ENCODE assay signal across 8 mouse cellular contexts in genomic region chr12:107931476-107931875, GRCm38 (mm10).
A peak's percentile ranks its signal among the peaks of the same experiment; 100 is the strongest.
DNase-seq lines count a peak whose midpoint lies in the region; ATAC-seq lines count a peak whose summit lies in the region.
"Had no signal": no experiment of that assay in that cellular context is flagged by ENCODE, and none has a peak within 500 bp of the region (broad histone marks: within the 10 kb centered on the region; RNA-seq: fewer than 3 reads in every experiment).

No protein-coding gene starts in this region.

- H3K36me3 ChIP-seq in intestine, embryonic 14.5 days (ENCODE audit: control insufficient read depth, insufficient read depth, low read length): no peaks in the 10 kb centered on the region
- H3K36me3 ChIP-seq in intestine, embryonic 16.5 days (ENCODE audit: control insufficient read depth, insufficient read depth, low read length): no peaks in the 10 kb centered on the region
- H3K36me3 ChIP-seq in forebrain, embryonic 13.5 days (ENCODE audit: poor library complexity, severe bottlenecking): no peaks in the 10 kb centered on the region
- H3K36me3 ChIP-seq in midbrain, embryonic 15.5 days (replicated peaks): no peaks in the 10 kb centered on the region

- peak overlapping the region; percentile 25; the same call in 1 of the 2 replicates for H3K4me2 ChIP-seq in intestine, embryonic 14.5 days (ENCODE audit: low read length)
- no peak overlapping the region for H3K4me2 ChIP-seq in intestine, embryonic 16.5 days (ENCODE audit: low read depth, low read length)
- H3K4me2 ChIP-seq in forebrain, embryonic 13.5 days: peak overlapping the region; percentile 38
- peak overlapping the region; percentile 23 for H3K4me2 ChIP-seq in midbrain, embryonic 15.5 days

- DNase-seq in intestine, embryonic 14.5 days (ENCODE audit: low spot score): no peak
- DNase-seq in cerebellum, adult 9-11 months: no peak

- H3K9ac ChIP-seq in intestine, embryonic 14.5 days (ENCODE audit: low read length): no peak overlapping the region
- H3K9ac ChIP-seq in intestine, embryonic 16.5 days (ENCODE audit: low read depth, low read length): no peak overlapping the region
- H3K9ac ChIP-seq in forebrain, embryonic 13.5 days: 0 out of 2 replicates have a peak overlapping the region, but pooled peaks have one; percentile 41
- H3K9ac ChIP-seq in midbrain, embryonic 15.5 days: no peak overlapping the region

- no peaks in the 10 kb centered on the region for H3K27me3 ChIP-seq in intestine, embryonic 14.5 days (replicated peaks; ENCODE audit: control insufficient read depth, insufficient read depth, low read length)
- no peaks in the 10 kb centered on the region for H3K27me3 ChIP-seq in intestine, embryonic 16.5 days (replicated peaks; ENCODE audit: control insufficient read depth, insufficient read depth, low read length)
- H3K27me3 ChIP-seq in forebrain, embryonic 13.5 days: no peaks in the 10 kb centered on the region
- no peaks in the 10 kb centered on the region for H3K27me3 ChIP-seq in midbrain, embryonic 15.5 days (replicated peaks)
- H3K27me3 ChIP-seq: megakaryocyte, embryonic 14.5 days had no signal

- H3K4me3 ChIP-seq in intestine, embryonic 14.5 days (ENCODE audit: low read depth, low read length): no peak overlapping the region
- no peak overlapping the region for H3K4me3 ChIP-seq in intestine, embryonic 16.5 days (ENCODE audit: low read length)
- H3K4me3 ChIP-seq in forebrain, embryonic 13.5 days: no peak overlapping the region
- H3K4me3 ChIP-seq in midbrain, embryonic 15.5 days: no peak overlapping the region
- H3K4me3 ChIP-seq: megakaryocyte, embryonic 14.5 days had no signal

- peak overlapping the region; percentile 65; the same call in 1 of the 2 replicates for H3K27ac ChIP-seq in intestine, embryonic 14.5 days (ENCODE audit: low read depth)
- H3K27ac ChIP-seq in intestine, embryonic 16.5 days (ENCODE audit: low read length): no peak overlapping the region; the same call in 1 of the 2 replicates
- peak overlapping the region; percentile 70 for H3K27ac ChIP-seq in forebrain, embryonic 13.5 days
- peak overlapping the region; percentile 53; the same call in 1 of the 2 replicates for H3K27ac ChIP-seq in midbrain, embryonic 15.5 days

- no peak for ATAC-seq in intestine, embryonic 14.5 days (replicated peaks; ENCODE audit: low FRiP score, low TSS enrichment, low read depth)
- ATAC-seq in intestine, embryonic 16.5 days: no peak
- ATAC-seq in activated CD4-positive, CD25-positive, alpha-beta regulatory T cell, adult 4 months: peak; percentile 16
- no peak for ATAC-seq in forebrain, embryonic 13.5 days
- ATAC-seq in midbrain, embryonic 15.5 days (replicated peaks): no peak
- no peak for ATAC-seq in erythroid progenitor cell, adult 5-6 weeks (replicated peaks; ENCODE audit: low FRiP score, poor library complexity, severe bottlenecking)

- H3K9me3 ChIP-seq in intestine, embryonic 14.5 days (ENCODE audit: control insufficient read depth, low read length): no peaks in the 10 kb centered on the region
- no peaks in the 10 kb centered on the region for H3K9me3 ChIP-seq in intestine, embryonic 16.5 days (ENCODE audit: control insufficient read depth, low read length)
- no peaks in the 10 kb centered on the region for H3K9me3 ChIP-seq in forebrain, embryonic 13.5 days (replicated peaks)
- H3K9me3 ChIP-seq in midbrain, embryonic 15.5 days: no peaks in the 10 kb centered on the region

- peaks cover 31% of the 10 kb centered on the region for H3K4me1 ChIP-seq in intestine, embryonic 14.5 days (replicated peaks; ENCODE audit: control insufficient read depth, insufficient read depth, low read length)
- peaks cover 22% of the 10 kb centered on the region for H3K4me1 ChIP-seq in intestine, embryonic 16.5 days (ENCODE audit: control insufficient read depth, insufficient read depth, low read length)
- peaks cover 100% of the 10 kb centered on the region for H3K4me1 ChIP-seq in forebrain, embryonic 13.5 days
- H3K4me1 ChIP-seq in midbrain, embryonic 15.5 days: peaks cover 80% of the 10 kb centered on the region
- H3K4me1 ChIP-seq: megakaryocyte, embryonic 14.5 days had no signal

- 76% methylated on average over 5 of the region's 5 CpGs for WGBS in intestine, embryonic 14.5 days
- 79% methylated on average over 5 of the region's 5 CpGs for WGBS in intestine, embryonic 16.5 days
- WGBS in forebrain, embryonic 13.5 days: 45% methylated on average over 5 of the region's 5 CpGs
- 81% methylated on average over 5 of the region's 5 CpGs for WGBS in midbrain, embryonic 15.5 days
